Mouse (Mus musculus) R1 (cell line): Measurements from ENCODE around the gene Sar1b.

ENCODE experiments used
- DNase-seq: peaks from one replicate; pipeline ENCODE4 v3.0.0-alpha.2; 2018; ENCODE audit warnings: low read depth, low spot score

The Sar1b gene

DNA sequence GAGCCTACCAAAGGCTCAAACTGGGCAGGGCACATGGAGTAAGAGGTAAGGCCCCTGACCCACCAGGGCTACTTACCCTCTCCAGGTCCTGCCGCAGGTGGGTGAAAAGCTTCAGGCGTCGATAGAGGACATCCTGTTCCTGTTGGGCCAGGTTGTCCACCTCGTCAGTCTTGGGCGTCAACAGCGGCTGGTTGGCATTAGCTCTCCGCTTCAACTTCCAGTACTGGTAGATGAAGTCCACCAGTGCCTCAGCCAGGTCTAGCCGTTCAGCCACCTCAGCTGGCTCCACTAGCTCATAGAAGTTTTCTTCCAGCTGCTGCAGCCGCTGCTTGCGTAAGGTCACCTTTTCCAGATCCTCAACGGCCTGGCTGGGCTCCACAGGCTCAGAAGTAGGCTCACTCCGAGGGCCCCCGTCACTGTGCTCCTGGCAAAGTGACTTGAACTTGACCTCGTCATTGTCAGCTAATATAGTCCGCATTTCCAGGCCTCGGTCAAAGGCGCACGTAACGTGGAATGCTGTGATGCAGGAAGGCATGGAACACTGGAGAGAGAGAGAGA, 61.5 kb downstream of the Sar1b start:
- DNase-seq, result no peak

DNA sequence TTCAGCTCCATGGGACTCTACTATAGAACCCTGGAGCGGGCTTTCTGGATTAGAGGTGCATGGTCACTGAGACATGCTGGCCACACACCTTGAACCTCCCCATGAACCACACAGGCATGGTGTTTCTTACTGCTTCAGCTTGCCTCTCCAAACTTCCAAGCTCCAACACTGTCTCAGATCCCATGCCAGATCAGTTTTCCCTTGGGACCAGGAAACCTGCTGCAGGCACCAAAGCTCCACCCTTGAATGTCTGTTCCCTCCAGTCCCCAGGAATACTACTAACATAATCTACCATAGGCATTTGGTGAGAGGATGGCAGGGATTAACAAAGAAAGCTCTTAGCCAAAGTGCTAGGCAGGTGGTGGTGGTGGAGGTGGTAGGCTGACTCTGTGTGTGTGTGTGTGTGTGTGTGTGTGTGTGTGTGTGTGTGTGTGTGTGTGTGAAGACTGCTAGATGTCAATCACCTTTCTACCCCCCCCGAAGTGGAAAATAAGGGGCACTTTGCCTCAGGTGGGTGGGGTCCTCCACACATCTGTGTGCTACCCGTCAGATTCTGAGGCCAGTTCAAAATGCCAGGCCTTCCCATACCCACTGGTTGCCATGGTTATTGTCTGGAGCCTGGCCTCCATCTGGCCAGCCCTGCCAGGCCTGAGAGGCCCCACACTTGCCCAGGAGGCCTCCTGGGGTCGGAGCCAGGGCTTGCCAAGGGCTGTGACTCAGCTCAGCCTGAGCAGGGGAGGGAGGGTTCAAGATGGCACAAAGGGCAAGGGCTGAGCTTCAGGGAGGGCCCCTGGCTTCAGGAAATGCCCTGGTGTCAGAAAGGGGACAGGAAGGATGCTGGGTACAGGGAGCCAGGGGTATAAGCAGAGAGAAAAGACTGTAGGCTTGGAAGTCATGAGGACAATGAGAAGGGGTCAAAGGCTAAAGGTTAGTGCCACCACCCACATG, 68.7 kb downstream of the Sar1b start:
- no peak for DNase-seq

DNA sequence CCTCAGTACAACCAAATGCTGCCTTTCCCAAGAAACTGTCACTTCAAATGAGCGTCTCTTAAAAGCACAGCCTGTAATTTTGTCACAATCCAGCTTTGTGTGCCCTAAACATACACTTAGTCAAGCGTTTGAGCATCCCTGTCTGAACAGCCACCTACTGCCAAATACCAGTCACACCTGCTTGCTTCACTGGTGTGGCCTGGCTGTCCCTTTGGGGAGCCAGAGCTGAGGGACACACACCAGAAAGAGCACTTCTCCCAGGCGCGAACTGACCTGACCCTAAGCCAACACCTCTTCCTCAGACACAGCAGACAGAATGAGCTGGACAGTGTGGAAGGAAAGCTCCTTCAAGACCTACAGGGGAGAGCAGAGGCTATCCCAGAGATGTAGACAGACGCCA, 69.5 kb downstream of the Sar1b start:
- no peak for DNase-seq

DNA sequence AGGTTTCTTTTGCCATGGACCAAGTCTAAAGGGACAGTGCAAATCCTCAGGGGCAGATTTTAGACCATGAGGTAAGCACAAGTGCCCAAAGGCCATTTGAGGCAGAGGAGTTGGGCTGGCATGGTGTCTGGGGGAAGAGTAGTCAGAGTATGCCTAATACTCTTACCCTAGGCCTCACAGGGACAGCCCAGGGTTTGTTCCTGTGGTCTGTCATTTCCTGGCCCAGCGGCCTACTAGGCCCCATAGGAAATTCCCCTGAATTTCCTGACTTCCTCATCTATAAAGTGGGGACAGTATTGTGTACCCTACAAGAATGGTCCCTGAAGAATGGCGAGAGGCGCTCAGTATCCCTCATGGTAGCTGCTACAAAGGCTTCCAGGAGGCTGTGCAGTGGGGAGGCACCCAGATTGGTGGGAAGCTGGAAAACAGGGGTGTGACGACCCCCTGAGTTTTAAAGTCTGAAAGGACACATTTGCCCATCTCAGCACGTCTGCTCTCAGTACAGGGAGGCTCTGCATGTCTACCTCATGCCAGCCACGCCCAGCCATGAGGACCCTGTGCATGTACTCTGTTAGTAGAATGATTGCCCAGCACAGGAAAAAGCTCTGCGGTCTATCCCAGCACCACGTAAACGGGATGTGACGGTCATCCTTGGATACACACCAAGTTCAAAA, 70.0 kb downstream of the Sar1b start:
- no peak for DNase-seq

DNA sequence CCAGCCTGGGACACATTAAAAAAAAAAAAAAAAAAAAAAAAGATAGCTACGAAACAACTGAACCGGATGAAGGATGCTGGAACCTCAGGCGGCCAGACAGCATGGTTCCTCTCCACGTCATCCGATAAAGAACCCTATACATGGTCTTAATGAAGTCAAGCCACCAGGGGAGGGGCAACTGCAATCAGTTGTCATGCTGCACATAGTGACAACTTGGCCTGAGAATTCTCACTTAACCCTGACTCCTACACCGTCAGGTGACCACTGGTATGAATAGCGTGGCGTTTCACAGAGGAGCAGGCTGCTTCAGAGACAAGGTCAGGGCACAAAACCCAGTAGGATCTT, 70.6 kb downstream of the Sar1b start:
- no peak for DNase-seq

DNA sequence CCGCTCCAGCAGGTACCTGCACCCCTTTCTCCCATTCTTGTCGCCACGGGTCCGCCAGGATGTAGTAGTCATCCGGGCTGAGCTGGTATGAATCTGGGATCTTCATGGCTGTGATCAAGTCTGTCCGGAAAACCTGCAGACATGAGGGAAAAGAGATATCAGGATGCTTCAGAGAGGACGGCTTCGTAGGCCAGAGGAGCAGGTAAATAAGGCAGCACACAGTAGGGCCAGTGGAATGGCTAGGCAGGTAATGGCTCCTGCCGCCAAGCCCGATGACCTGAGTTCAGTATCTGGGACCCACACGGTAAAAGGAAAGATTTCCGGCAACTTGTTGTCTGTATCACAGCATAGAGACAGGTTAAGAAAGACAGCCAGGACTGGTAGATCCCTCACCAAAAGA, 72.1 kb downstream of the Sar1b start:
- DNase-seq, result no peak

DNA sequence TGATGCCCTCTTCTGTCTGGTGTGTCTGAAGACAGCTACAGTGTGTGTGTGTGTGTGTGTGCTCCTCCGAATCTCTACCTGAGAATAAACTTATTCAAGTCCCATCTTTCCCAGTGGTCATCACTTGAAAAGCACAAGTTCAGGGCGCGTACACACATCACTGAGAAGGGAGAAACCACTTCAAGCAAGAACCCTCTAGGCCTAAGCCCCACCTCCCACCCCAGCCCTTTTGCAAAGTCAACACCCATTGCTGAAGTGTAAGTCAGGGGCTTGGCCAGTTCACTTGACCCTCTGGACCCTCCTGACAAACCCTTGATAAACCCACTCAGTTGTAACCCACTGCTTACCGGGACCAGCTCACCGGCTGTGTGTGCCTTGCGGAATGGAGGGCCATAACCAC, 73.0 kb downstream of the Sar1b start:
- no peak for DNase-seq

DNA sequence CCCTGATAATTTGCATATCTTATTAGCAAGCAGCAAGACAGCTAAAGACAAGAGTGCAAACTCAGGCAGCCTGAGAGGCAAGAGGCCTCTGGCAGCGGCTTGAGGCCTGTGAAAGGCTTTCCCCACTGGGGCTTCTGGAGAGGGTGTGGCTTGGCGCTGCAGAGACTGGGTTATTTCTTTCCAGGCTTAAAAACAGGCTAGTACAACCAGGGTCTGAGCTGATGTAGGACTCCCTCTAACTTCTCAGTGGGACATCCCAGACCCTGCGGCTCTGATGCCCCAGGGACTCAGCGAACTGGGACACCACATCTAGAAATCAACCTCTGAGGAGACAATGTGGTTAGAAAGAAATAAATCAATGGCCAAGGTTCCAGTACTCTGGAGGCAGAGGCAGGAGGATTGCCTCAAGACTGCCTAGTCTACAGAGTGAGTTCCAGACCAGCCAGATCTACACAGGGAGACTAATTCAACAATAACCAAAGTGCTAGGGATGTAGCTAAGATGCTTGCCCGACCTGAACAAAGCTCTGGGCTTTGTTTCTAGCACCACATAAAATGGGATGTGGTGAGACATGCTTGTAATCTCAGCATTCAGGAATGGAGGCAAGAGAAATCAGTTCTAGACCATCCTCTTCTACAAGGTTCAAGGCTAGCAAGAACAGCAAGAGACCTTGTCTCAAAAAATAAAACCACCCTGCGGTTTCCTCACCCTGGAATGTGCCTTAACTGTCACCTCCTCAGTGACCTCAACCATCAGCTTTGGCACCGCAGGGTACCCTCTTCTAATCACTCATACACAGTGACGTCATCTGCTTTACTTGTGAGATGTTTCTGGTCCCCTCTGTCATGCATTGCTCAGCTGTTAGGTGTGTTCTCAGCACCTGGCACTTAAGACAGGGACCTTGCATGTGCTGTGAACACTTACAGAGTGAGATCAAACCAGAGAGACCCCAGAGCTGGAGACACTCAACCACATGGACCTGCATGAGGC, 74.0 kb downstream of the Sar1b start:
- no peak for DNase-seq

DNA sequence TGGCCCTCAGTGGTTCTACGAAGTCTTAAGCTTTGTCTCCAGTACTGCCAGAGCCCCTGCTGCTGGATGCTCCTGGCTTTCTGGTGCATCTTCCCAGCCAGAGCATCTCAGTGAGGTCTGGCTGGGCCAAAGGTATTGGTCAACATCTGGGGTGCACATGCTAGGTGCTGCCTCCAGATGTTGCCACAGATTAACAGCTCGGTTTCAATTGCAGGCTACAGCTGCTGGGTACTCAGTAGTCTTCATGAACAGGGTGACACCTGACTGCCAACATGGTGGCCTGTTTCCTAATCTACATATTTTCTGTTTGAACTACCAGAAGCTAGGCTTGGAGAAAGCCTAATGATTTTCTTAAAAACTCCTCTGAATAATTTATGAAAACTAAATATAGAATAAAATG, 75.6 kb downstream of the Sar1b start:
- no peak for DNase-seq

DNA sequence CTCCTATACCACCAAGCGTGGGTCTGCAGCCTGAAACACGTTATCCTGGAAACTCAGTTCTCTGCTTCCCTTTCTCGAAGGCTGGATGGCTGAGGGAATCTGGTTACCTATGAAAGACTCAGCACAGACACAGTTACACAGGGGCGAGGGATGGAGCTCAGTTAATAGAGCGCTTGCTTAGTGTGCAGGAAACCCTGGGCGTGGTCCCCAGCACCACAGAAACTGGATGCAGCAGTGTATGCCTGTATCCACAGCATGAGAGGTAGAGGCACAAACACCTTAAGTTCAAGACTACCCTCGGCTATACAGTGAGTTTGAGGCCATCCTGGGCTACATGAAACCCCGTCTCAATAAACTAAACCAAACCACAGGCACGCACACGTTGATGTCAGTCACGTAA, 76.5 kb downstream of the Sar1b start:
- no peak for DNase-seq

DNA sequence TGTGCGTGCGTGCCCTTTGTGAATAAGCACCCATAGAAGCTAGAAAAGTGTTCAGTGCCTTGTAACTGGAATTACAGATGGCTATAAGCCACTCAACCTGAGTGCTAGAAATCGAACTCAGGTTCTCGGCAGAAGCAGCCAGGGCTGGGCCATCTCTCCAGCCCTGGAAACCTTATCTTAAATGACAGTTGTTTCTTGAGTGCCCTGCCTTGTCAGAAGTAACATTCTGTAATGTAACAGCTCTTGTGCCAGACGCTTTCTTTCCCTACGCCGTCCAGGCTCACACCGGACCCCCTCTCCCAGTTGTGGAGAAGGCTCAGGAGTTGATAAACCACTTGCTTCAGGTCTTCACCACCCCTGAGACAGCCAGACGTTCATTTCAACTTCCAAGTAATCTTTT, 77.2 kb downstream of the Sar1b start:
- DNase-seq, result no peak

DNA sequence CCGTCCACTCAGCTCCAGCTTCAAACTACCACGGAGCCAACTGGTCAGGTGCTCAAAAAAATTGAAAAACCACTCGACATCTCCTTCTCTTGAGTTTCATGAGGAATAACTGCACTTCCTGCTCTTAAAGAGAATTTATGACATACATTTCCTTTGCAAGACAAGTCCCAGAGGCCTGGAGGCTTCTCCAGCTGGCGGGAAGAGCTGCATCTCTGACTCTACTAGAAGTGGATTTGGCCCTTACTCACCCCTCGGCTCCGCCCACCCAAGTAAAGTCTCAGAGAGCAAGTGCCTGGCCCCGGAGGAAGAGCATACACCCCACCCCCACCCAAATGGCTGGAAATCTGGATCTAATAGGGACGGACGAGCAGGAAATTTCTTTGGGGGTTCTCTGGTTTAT, 77.7 kb downstream of the Sar1b start:
- peak; percentile 16 for DNase-seq
